Mouse (Mus musculus) midbrain, embryonic 13.5 days (tissue): ENCODE results near the gene Tead2. TPM values are rescaled to one million over a fixed set of nuclear protein-coding genes. Genes with fewer than 3 reads are reported as not detected.

ENCODE experiments used
- ATAC-seq: fragments of 200-750 bp; cut with Nextera tagmentation; 2 replicates; pipeline ENCODE4 v1.8.0; 2017; ENCODE audit warnings: mild to moderate bottlenecking, moderate TSS enrichment, moderate library complexity
- H3K27ac ChIP-seq: fragments of 300-500 bp; sonication (generic); 2 replicates; pipeline ENCODE4 v1.5.1; 2015; ENCODE audit warnings: inconsistent platforms, mild to moderate bottlenecking, moderate library complexity
- H3K27me3 ChIP-seq: fragments of 300-500 bp; sonication (generic); 2 replicates; pipeline ENCODE4 v1.6.1; 2015; ENCODE audit warnings: mild to moderate bottlenecking, inconsistent platforms
- H3K36me3 ChIP-seq: fragments of 300-500 bp; sonication (generic); 2 replicates; pipeline ENCODE4 v1.6.1; 2015; ENCODE audit warnings: mild to moderate bottlenecking, inconsistent platforms
- H3K4me1 ChIP-seq: fragments of 300-500 bp; sonication (generic); replicated peaks from 2 replicates; pipeline ENCODE4 v1.6.1; 2015; ENCODE audit warnings: inconsistent platforms
- H3K4me2 ChIP-seq: fragments of 300-500 bp; sonication (generic); replicated peaks from 2 replicates; pipeline ENCODE4 v1.6.1; 2015; ENCODE audit warnings: moderate library complexity, mild to moderate bottlenecking, inconsistent platforms
- H3K4me3 ChIP-seq: fragments of 300-500 bp; sonication (generic); replicated peaks from 2 replicates; pipeline ENCODE4 v1.5.1; 2015; ENCODE audit warnings: mild to moderate bottlenecking, inconsistent platforms
- H3K9ac ChIP-seq: fragments of 300-500 bp; sonication (generic); replicated peaks from 2 replicates; pipeline ENCODE4 v1.6.1; 2015; ENCODE audit warnings: mild to moderate bottlenecking, inconsistent platforms
- H3K9me3 ChIP-seq: fragments of 300-500 bp; sonication (generic); 2 replicates; pipeline ENCODE4 v1.6.1; 2016; ENCODE audit warnings: mild to moderate bottlenecking, inconsistent platforms
- WGBS: fragments of 180-500 bp; shearing (Covaris S2); methylation state at CpG from one replicate; pipeline ENCODE4 v1.1.7; 2015; 5-methylcytosine and 5-hydroxymethylcytosine counted together
- polyA plus RNA-seq: library from polyadenylated mRNA; unstranded; fragments of >200 nt; fragmentation: Nextera tagmentation; extraction: Ambion mirVana; gene quantifications from 2 replicates; pipeline ENCODE4 v1.2.1, GENCODE M21; 2015

Gene Tead2
- polyA plus RNA-seq, 1 experiment from 2014 or later, result 124 TPM

GRCm38 (mm10) chr7:45231941-45232340, 16.4 kb downstream of the Tead2 start:
- no peak for ATAC-seq
- Histone ChIP-seq H3K4me3 (no peak overlapping the region), H3K36me3 (peaks cover 45% of the 10 kb centered on the region)

GRCm38 (mm10) chr7:45232716-45233465, 17.3 kb downstream of the Tead2 start:
- Histone ChIP-seq H3K27ac (peak overlapping the region; percentile 2; the same call in 1 of the 2 replicates), H3K27me3 (peaks cover 13% of the 10 kb centered on the region), H3K4me2 (no peak overlapping the region), H3K36me3 (peaks cover 39% of the 10 kb centered on the region), H3K9ac (no peak overlapping the region), H3K9me3 (no peaks in the 10 kb centered on the region), H3K4me3 (no peak overlapping the region), H3K4me1 (peaks cover 36% of the 10 kb centered on the region)
- WGBS, result 70% methylated on average over 13 of the region's 13 CpGs
- no peak for ATAC-seq

More at GRCm38 (mm10) chr7:45231941-45232340, 16.4 kb downstream of the Tead2 start:
- H3K4me2 ChIP-seq, result no peak overlapping the region
- no peak overlapping the region for H3K9ac ChIP-seq
- H3K9me3 ChIP-seq, result no peaks in the 10 kb centered on the region
- H3K4me1 ChIP-seq, result peaks cover 36% of the 10 kb centered on the region
- H3K27ac ChIP-seq, result no peak overlapping the region
- 92% methylated on average over 11 of the region's 11 CpGs for WGBS
- peaks cover 5% of the 10 kb centered on the region for H3K27me3 ChIP-seq

- peak; percentile 1; the same call in 1 of the 2 replicates for ATAC-seq
- Histone ChIP-seq H3K27me3 (peaks cover 22% of the 10 kb centered on the region), H3K4me3 (no peak overlapping the region), H3K27ac (peak overlapping the region; percentile 60), H3K4me1 (peaks cover 36% of the 10 kb centered on the region), H3K36me3 (peaks cover 31% of the 10 kb centered on the region), H3K9ac (peak overlapping the region; percentile 24; the same call in 1 of the 2 replicates), H3K9me3 (no peaks in the 10 kb centered on the region), H3K4me2 (peak overlapping the region; percentile 25)
- 23% methylated on average over 20 of the region's 20 CpGs for WGBS
Measured at GRCm38 (mm10) chr7:45233580-45234332, 18.2 kb downstream of the Tead2 start.

GRCm38 (mm10) chr7:45234333-45234841, 18.8 kb downstream of the Tead2 start:
- Histone ChIP-seq H3K4me3 (no peak overlapping the region), H3K36me3 (peaks cover 25% of the 10 kb centered on the region), H3K27me3 (peaks cover 28% of the 10 kb centered on the region), H3K4me2 (peak overlapping the region; percentile 34), H3K9me3 (no peaks in the 10 kb centered on the region), H3K9ac (peak overlapping the region; percentile 24; the same call in 1 of the 2 replicates), H3K4me1 (peaks cover 36% of the 10 kb centered on the region), H3K27ac (peak overlapping the region; percentile 60; the same call in 1 of the 2 replicates)
- WGBS, result 9% methylated on average over 29 of the region's 29 CpGs
- peak; percentile 16 for ATAC-seq

DNA sequence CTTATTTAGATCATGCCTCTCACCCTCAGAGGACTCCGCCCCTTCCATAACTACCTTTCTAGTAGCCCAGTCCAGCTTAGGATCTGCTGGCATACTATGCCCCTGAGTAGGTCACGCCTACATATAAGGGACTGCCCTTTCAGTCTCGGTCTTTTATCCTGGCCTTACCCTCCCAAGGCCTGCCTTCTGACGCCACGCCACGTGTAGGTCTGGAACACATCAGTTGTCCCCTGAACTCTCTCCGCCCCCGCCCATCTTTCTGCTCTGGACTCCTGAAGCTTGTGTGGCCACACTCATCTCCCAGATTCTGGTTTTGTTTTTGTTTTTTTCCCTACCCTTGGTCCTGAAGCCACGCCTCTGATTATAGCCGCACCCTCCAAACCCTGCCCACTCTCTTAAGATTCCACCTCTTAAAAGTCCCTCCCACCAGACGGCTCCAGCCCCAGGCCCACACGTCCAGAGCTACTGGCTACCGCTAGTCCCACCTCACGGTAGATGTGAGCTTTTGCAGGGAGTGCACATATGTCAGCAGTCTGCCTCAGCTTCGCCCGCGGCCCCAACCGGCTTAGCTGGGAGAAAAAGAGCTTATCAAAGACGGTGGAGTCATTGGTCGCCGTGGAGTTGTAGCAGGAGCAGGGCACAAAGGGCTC, 19.5 kb downstream of the Tead2 start:
- Histone ChIP-seq H3K27me3 (peaks cover 34% of the 10 kb centered on the region), H3K4me3 (no peak overlapping the region), H3K4me2 (peak overlapping the region; percentile 34), H3K27ac (peak overlapping the region; percentile 68), H3K9ac (peak overlapping the region; percentile 33; the same call in 1 of the 2 replicates), H3K9me3 (no peaks in the 10 kb centered on the region), H3K36me3 (peaks cover 19% of the 10 kb centered on the region), H3K4me1 (peaks cover 36% of the 10 kb centered on the region)
- ATAC-seq, result peak; percentile 82
- WGBS, result 7% methylated on average over 21 of the region's 21 CpGs

GRCm38 (mm10) chr7:45235656-45236180, 20.2 kb downstream of the Tead2 start:
- H3K4me2 ChIP-seq, result peak overlapping the region; percentile 34
- H3K27me3 ChIP-seq, result peaks cover 40% of the 10 kb centered on the region
- H3K4me3 ChIP-seq, result no peak overlapping the region
- H3K36me3 ChIP-seq, result peaks cover 19% of the 10 kb centered on the region
- H3K9ac ChIP-seq, result 0 out of 2 replicates have a peak overlapping the region, but pooled peaks have one; percentile 33
- 25% methylated on average over 17 of the region's 17 CpGs for WGBS
- no peaks in the 10 kb centered on the region for H3K9me3 ChIP-seq
- peak overlapping the region; percentile 68 for H3K27ac ChIP-seq
- ATAC-seq, result peak; percentile 47; the same call in 1 of the 2 replicates
- peaks cover 40% of the 10 kb centered on the region for H3K4me1 ChIP-seq

DNA sequence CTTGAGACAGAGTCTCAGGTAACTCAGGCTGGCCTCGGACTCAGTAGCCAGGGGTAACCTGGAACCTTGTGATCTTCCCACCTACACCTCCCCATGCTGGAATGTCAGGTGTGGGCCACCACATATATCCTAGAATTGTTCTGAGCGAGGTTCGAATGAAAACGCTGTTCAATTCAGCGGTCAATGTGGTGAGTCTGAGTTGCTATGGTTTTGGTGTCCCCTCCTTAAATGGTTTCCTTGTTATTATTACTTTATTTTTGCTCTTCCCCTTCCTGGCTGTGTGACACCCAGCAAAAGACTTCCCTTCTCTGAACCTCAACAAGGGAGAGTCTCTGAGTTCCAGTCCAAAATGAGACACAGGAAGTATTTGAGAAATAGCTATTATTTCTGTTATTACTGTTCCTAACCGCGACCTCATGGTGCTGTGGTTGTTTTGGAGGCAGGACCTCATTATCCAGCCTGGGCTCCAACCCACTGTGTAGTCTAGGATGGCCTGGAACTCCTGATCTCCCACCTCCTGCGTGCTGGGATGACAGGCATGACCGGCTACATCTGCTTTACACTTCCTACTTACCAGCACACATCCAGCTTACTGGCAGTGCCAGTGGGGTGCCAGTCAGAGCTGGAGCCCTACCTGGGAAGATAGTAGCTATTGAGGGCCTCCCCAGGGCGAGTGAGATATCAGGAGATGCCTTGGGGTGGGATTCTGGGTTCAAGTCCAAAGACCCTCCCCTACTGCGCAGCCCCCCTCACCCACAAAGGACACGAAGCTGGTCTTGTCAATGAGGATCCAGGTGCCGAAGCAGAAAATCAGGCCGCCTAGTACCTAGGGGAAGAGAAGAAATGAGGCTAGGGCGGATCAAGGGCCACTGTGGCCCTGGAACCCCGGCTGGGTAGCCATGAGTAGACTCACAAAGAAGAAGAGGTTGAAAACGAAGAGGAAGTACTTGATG, 22.5 kb downstream of the Tead2 start:
- Histone ChIP-seq H3K4me2 (no peak overlapping the region), H3K4me1 (peaks cover 39% of the 10 kb centered on the region), H3K4me3 (no peak overlapping the region), H3K9me3 (no peaks in the 10 kb centered on the region), H3K27ac (no peak overlapping the region), H3K9ac (no peak overlapping the region), H3K36me3 (0 out of 2 replicates have a peak, but pooled peaks cover under 1% of the 10 kb centered on the region), H3K27me3 (peaks cover 49% of the 10 kb centered on the region)
- WGBS, result 75% methylated on average over 17 of the region's 17 CpGs
- no peak for ATAC-seq

GRCm38 (mm10) chr7:45238723-45239496, 23.4 kb downstream of the Tead2 start, which contains the start of gene Cd37:
Gene Cd37, minus strand, starts transcription at chr7:45239115.
- Histone ChIP-seq H3K4me3 (no peak within 1 kb of the TSS), H3K4me2 (no peak within 1 kb of the TSS), H3K27ac (no peak within 1 kb of the TSS), H3K9me3 (no peaks in the 10 kb centered on the region), H3K9ac (no peak within 1 kb of the TSS), H3K27me3 (peaks cover 49% of the 10 kb centered on the region), H3K36me3 (no peaks in the 10 kb centered on the region), H3K4me1 (peaks cover 30% of the 10 kb centered on the region)
- ATAC-seq, result no peak
- 42% methylated on average over 20 of the region's 20 CpGs for WGBS

GRCm38 (mm10) chr7:45240109-45240508, 24.6 kb downstream of the Tead2 start:
- Histone ChIP-seq H3K4me3 (no peak overlapping the region), H3K36me3 (no peaks in the 10 kb centered on the region), H3K9me3 (no peaks in the 10 kb centered on the region), H3K27me3 (peaks cover 49% of the 10 kb centered on the region), H3K9ac (no peak overlapping the region), H3K27ac (no peak overlapping the region), H3K4me1 (peaks cover 18% of the 10 kb centered on the region), H3K4me2 (peak overlapping the region; percentile 61; the same call in 1 of the 2 replicates)
- 58% methylated on average over 7 of the region's 7 CpGs for WGBS
- ATAC-seq, result no peak
